Mouse (Mus musculus): Measurements from ENCODE around the gene Rapgef6. TPM values are rescaled to one million over a fixed set of nuclear protein-coding genes. Genes with fewer than 3 reads are reported as not detected.

Gene Rapgef6
- polyA plus RNA-seq, 1 experiment: 3.2 TPM

GRCm38 (mm10) chr11:54712849-54713248 is 190.2 kb downstream of the Rapgef6 start:
- peaks cover 20% of the 10 kb centered on the region for H3K36me3 ChIP-seq (ENCODE audit: control insufficient read depth, insufficient read depth)
- H3K79me2 ChIP-seq (ENCODE audit: control insufficient read depth, insufficient read depth): no peaks in the 10 kb centered on the region
- no peaks in the 10 kb centered on the region for H3K27me3 ChIP-seq (ENCODE audit: control insufficient read depth, insufficient read depth, insufficient read length)
- no peak overlapping the region for H3ac ChIP-seq (ENCODE audit: control insufficient read depth, insufficient read length, low read depth)
- no peak overlapping the region for H3K4me3 ChIP-seq (ENCODE audit: insufficient read depth, poor library complexity, severe bottlenecking)
- no peaks in the 10 kb centered on the region for H3K79me3 ChIP-seq (ENCODE audit: low read depth)
- TF ChIP-seq CEBPB (IDR thresholded peaks at IDR 0.05; ENCODE audit: low read depth): no peak
- no peak for TF ChIP-seq FOSL1 (IDR thresholded peaks at IDR 0.05; ENCODE audit: insufficient read depth, low read length, poor library complexity, severe bottlenecking)
- no peak for TF ChIP-seq MYOG (IDR thresholded peaks at IDR 0.05; ENCODE audit: control insufficient read depth, extremely low read depth, insufficient read length)
- no peak for TF ChIP-seq USF1 (IDR thresholded peaks at IDR 0.05; ENCODE audit: low read depth)
- no peak for TF ChIP-seq CTCF (IDR thresholded peaks at IDR 0.05; ENCODE audit: control insufficient read depth, insufficient read depth, insufficient read length)
- no peak for TF ChIP-seq MAX (IDR thresholded peaks at IDR 0.05)
- no peak for TF ChIP-seq MYOD1 (IDR thresholded peaks at IDR 0.05; ENCODE audit: control insufficient read depth, insufficient read length, low read depth)

GRCm38 (mm10) chr11:54717893-54718292 is 195.2 kb downstream of the Rapgef6 start:
- H3K4me3 ChIP-seq (ENCODE audit: insufficient read depth, poor library complexity, severe bottlenecking): no peak overlapping the region
- no peak overlapping the region for H3ac ChIP-seq (ENCODE audit: control insufficient read depth, insufficient read length, low read depth)
- H3K79me3 ChIP-seq (ENCODE audit: low read depth): no peaks in the 10 kb centered on the region
- TF ChIP-seq CEBPB (IDR thresholded peaks at IDR 0.05; ENCODE audit: low read depth): no peak
- no peak for TF ChIP-seq MAX (IDR thresholded peaks at IDR 0.05)
- no peak for TF ChIP-seq MYOD1 (IDR thresholded peaks at IDR 0.05; ENCODE audit: control insufficient read depth, insufficient read length, low read depth)
- TF ChIP-seq FOSL1 (IDR thresholded peaks at IDR 0.05; ENCODE audit: insufficient read depth, low read length, poor library complexity, severe bottlenecking): no peak
- TF ChIP-seq USF1 (IDR thresholded peaks at IDR 0.05; ENCODE audit: low read depth): no peak
- no peak for TF ChIP-seq CTCF (IDR thresholded peaks at IDR 0.05; ENCODE audit: control insufficient read depth, insufficient read depth, insufficient read length)
- TF ChIP-seq MYOG (IDR thresholded peaks at IDR 0.05; ENCODE audit: control insufficient read depth, extremely low read depth, insufficient read length): no peak
- H3K27me3 ChIP-seq (ENCODE audit: control insufficient read depth, insufficient read depth, insufficient read length): no peaks in the 10 kb centered on the region
- H3K36me3 ChIP-seq (ENCODE audit: control insufficient read depth, insufficient read depth): peaks cover 50% of the 10 kb centered on the region
- no peaks in the 10 kb centered on the region for H3K79me2 ChIP-seq (ENCODE audit: control insufficient read depth, insufficient read depth)

GRCm38 (mm10) chr11:54718601-54719000 is 196.0 kb downstream of the Rapgef6 start:
- no peaks in the 10 kb centered on the region for H3K27me3 ChIP-seq (ENCODE audit: control insufficient read depth, insufficient read depth, insufficient read length)
- no peak overlapping the region for H3ac ChIP-seq (ENCODE audit: control insufficient read depth, insufficient read length, low read depth)
- no peaks in the 10 kb centered on the region for H3K79me2 ChIP-seq (ENCODE audit: control insufficient read depth, insufficient read depth)
- H3K4me3 ChIP-seq (ENCODE audit: insufficient read depth, poor library complexity, severe bottlenecking): no peak overlapping the region
- no peaks in the 10 kb centered on the region for H3K79me3 ChIP-seq (ENCODE audit: low read depth)
- TF ChIP-seq MYOG (IDR thresholded peaks at IDR 0.05; ENCODE audit: control insufficient read depth, extremely low read depth, insufficient read length) (no peak), FOSL1 (IDR thresholded peaks at IDR 0.05; ENCODE audit: insufficient read depth, low read length, poor library complexity, severe bottlenecking) (no peak), CTCF (IDR thresholded peaks at IDR 0.05; ENCODE audit: control insufficient read depth, insufficient read depth, insufficient read length) (no peak), USF1 (IDR thresholded peaks at IDR 0.05; ENCODE audit: low read depth) (no peak), CEBPB (IDR thresholded peaks at IDR 0.05; ENCODE audit: low read depth) (no peak)
- H3K36me3 ChIP-seq (ENCODE audit: control insufficient read depth, insufficient read depth): peaks cover 57% of the 10 kb centered on the region

- H3K79me3 ChIP-seq (ENCODE audit: low read depth): no peaks in the 10 kb centered on the region
- H3K79me2 ChIP-seq (ENCODE audit: control insufficient read depth, insufficient read depth): no peaks in the 10 kb centered on the region
- H3K27me3 ChIP-seq (ENCODE audit: control insufficient read depth, insufficient read depth, insufficient read length): no peaks in the 10 kb centered on the region
- no peak overlapping the region for H3K4me3 ChIP-seq (ENCODE audit: insufficient read depth, poor library complexity, severe bottlenecking)
- no peak for TF ChIP-seq MAX (IDR thresholded peaks at IDR 0.05)
- TF ChIP-seq CEBPB (IDR thresholded peaks at IDR 0.05; ENCODE audit: low read depth): no peak
- TF ChIP-seq CTCF (IDR thresholded peaks at IDR 0.05; ENCODE audit: control insufficient read depth, insufficient read depth, insufficient read length): no peak
- no peak for TF ChIP-seq MYOD1 (IDR thresholded peaks at IDR 0.05; ENCODE audit: control insufficient read depth, insufficient read length, low read depth)
- no peak for TF ChIP-seq FOSL1 (IDR thresholded peaks at IDR 0.05; ENCODE audit: insufficient read depth, low read length, poor library complexity, severe bottlenecking)
- TF ChIP-seq USF1 (IDR thresholded peaks at IDR 0.05; ENCODE audit: low read depth): no peak
- TF ChIP-seq MYOG (IDR thresholded peaks at IDR 0.05; ENCODE audit: control insufficient read depth, extremely low read depth, insufficient read length): no peak
- no peak overlapping the region for H3ac ChIP-seq (ENCODE audit: control insufficient read depth, insufficient read length, low read depth)
- H3K36me3 ChIP-seq (ENCODE audit: control insufficient read depth, insufficient read depth): peaks cover 37% of the 10 kb centered on the region
Observed at GRCm38 (mm10) chr11:54722057-54722456, 199.4 kb downstream of the Rapgef6 start.

- Histone ChIP-seq H3K27me3 (ENCODE audit: control insufficient read depth, insufficient read depth, insufficient read length) (no peaks in the 10 kb centered on the region), H3K36me3 (ENCODE audit: control insufficient read depth, insufficient read depth) (peaks cover 25% of the 10 kb centered on the region), H3ac (ENCODE audit: control insufficient read depth, insufficient read length, low read depth) (no peak overlapping the region), H3K79me2 (ENCODE audit: control insufficient read depth, insufficient read depth) (no peaks in the 10 kb centered on the region), H3K79me3 (ENCODE audit: low read depth) (no peaks in the 10 kb centered on the region), H3K4me3 (ENCODE audit: insufficient read depth, poor library complexity, severe bottlenecking) (no peak overlapping the region)
- TF ChIP-seq CTCF (IDR thresholded peaks at IDR 0.05; ENCODE audit: control insufficient read depth, insufficient read depth, insufficient read length) (no peak), MYOD1 (IDR thresholded peaks at IDR 0.05; ENCODE audit: control insufficient read depth, insufficient read length, low read depth) (no peak), CEBPB (IDR thresholded peaks at IDR 0.05; ENCODE audit: low read depth) (no peak), MAX (IDR thresholded peaks at IDR 0.05) (no peak), USF1 (IDR thresholded peaks at IDR 0.05; ENCODE audit: low read depth) (no peak), MYOG (IDR thresholded peaks at IDR 0.05; ENCODE audit: control insufficient read depth, extremely low read depth, insufficient read length) (no peak), FOSL1 (IDR thresholded peaks at IDR 0.05; ENCODE audit: insufficient read depth, low read length, poor library complexity, severe bottlenecking) (no peak)
Observed at GRCm38 (mm10) chr11:54724353-54725034, 201.8 kb downstream of the Rapgef6 start.

All from C2C12 (cell line).